Mouse (Mus musculus): ENCODE measurements around the gene Adgrg7.

DNA sequence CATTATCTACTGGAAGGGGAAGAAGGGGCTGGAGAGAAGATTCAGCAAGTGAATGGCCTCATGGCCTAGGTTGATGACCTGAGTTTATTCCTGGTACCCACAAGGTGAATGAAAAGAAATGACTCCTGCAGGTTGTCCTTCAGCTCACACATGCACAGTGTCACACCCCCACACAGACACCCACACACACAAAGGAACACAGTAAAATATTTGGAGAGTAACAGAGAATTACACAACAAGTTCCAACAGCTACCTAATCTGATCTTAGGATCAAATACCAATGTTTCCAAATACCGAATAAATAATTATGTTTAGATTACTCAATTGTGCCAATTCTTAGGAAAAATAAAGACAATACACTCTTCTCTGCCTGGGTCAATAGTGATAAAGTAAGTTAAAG is 37.7 kb upstream of the Adgrg7 start:
- TF ChIP-seq POLR2A (IDR thresholded peaks at IDR 0.05; ENCODE audit: control insufficient read depth, low read depth, low read length) (no peak), CTCF (IDR thresholded peaks at IDR 0.05; ENCODE audit: control insufficient read depth, insufficient read depth, insufficient replicate concordance, low read depth, low read length) (no peak)
